Mouse (Mus musculus) small intestine, adult 2 months (tissue): ENCODE data around the gene Dzip1.

Source experiments
- CTCF ChIP-seq: fragments of 200-500 bp; IDR thresholded peaks from 2 replicates; pipeline ENCODE4 v1.5.1; 2012; ENCODE audit warnings: low read depth, mild to moderate bottlenecking, control low read depth, inconsistent platforms, low read length, moderate library complexity, mixed read lengths; ENCODE audit not compliant: insufficient replicate concordance, insufficient read length; ENCODE audit errors: extremely low read depth
- POLR2A ChIP-seq: fragments of 200-500 bp; IDR thresholded peaks from 2 replicates; pipeline ENCODE4 v1.6.1; 2012; ENCODE audit warnings: low read depth, mild to moderate bottlenecking, control low read depth, inconsistent platforms, low read length, moderate library complexity

DNA sequence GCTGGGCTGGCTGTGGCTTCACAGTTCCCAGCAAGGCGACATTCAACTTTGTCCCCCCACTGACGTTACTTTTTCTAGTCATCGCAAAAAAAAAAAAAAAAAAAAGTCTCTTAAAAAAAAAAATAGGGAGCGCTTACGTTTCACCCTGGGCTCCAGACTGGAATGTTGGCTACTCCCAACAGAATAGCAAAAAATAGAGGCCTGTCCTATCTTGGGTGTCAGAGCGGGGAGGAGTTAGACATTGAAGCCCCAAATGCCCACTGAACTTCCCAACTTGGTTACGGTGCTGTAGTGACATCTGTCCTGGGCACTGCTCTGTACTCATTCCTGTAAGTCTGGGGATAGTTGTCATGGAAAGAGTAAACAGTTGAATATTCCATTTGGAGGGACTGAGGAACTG, 13.3 kb upstream of the Dzip1 start:
- TF ChIP-seq POLR2A = no peak
- TF ChIP-seq CTCF = no peak
